Mouse (Mus musculus) myocyte (in vitro differentiated cells): ENCODE measurements around the gene Vdac2.

Experiments
- MAX ChIP-seq: IDR thresholded peaks from one replicate; pipeline ENCODE4 v1.6.1; 2011; ENCODE audit warnings: low read depth, mild to moderate bottlenecking, control low read depth
- MYOD1 ChIP-seq, 3 experiments: IDR thresholded peaks; one replicate each; pipeline ENCODE4 v1.6.1; 2011; ENCODE audit warnings: control low read depth in 2 of 3, low read depth in 2 of 3, mild to moderate bottlenecking in 2 of 3, moderate library complexity in 1 of 3; ENCODE audit not compliant: insufficient read length in 2 of 3, control insufficient read depth in 1 of 3
- MYOG ChIP-seq, 3 experiments: IDR thresholded peaks; one replicate each; pipeline ENCODE4 v1.6.1; 2011; ENCODE audit warnings: control low read depth in 2 of 3, low read depth in 2 of 3, mild to moderate bottlenecking in 2 of 3; ENCODE audit not compliant: insufficient read length in 2 of 3, control insufficient read depth in 1 of 3, insufficient read depth in 1 of 3
- POLR2A ChIP-seq: IDR thresholded peaks from one replicate; pipeline ENCODE4 v1.6.1; 2011; ENCODE audit warnings: low read depth, mild to moderate bottlenecking, control low read depth, moderate library complexity; ENCODE audit not compliant: insufficient read length
- POLR2AphosphoS2 ChIP-seq: IDR thresholded peaks from one replicate; pipeline ENCODE4 v1.6.1; 2011; ENCODE audit warnings: low read depth, control low read depth; ENCODE audit not compliant: insufficient read length
- REST ChIP-seq: IDR thresholded peaks from one replicate; pipeline ENCODE4 v1.6.1; 2011; ENCODE audit warnings: mild to moderate bottlenecking, control low read depth, moderate library complexity; ENCODE audit not compliant: insufficient read depth, insufficient read length
- SRF ChIP-seq: IDR thresholded peaks from one replicate; pipeline ENCODE4 v1.6.1; 2011; ENCODE audit warnings: low read depth; ENCODE audit not compliant: control insufficient read depth, insufficient read length
- TCF12 ChIP-seq: IDR thresholded peaks from one replicate; pipeline ENCODE4 v1.6.1; 2011; ENCODE audit warnings: mild to moderate bottlenecking, control low read depth; ENCODE audit not compliant: poor library complexity, insufficient read depth, severe bottlenecking
- TCF3 ChIP-seq: IDR thresholded peaks from one replicate; pipeline ENCODE4 v1.6.1; 2011; ENCODE audit warnings: low read depth, control low read depth; ENCODE audit not compliant: insufficient read length
- USF1 ChIP-seq: IDR thresholded peaks from one replicate; pipeline ENCODE4 v1.6.1; 2011; ENCODE audit warnings: low read depth, mild to moderate bottlenecking, control low read depth, moderate library complexity

DNA sequence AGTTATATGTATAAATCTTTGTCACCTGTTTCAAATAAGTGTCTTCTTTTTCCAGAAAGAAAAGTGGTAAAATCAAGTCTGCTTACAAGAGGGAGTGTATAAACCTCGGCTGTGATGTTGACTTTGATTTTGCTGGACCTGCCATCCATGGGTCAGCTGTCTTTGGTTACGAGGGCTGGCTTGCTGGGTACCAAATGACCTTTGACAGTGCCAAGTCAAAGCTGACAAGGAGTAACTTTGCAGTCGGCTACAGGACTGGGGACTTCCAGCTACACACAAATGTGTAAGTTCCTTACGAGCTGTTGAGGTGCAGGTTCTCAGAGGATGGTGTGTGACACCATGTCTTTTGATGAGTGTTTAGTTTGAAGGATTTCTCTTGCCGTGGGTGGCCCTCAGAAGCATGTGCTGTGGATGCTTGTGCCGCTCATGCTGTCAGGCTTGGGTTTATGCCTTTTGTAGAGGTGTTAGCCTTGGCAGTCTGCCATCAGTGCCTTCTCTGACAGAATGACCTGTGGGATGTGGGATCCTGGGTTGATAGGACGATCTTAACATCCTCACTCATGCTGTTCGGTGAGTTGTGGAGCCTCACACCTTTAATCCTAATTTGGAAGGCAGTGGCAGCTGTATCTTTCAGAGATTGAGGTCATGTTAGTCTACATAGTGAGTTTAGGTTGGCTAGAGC lies 13.4 kb downstream of the Vdac2 start:
- TF ChIP-seq POLR2A (peak; percentile 15), USF1 (no peak), POLR2AphosphoS2 (no peak), TCF12 (no peak), MAX (no peak), MYOG (IDR thresholded peaks at IDR 0.05; ENCODE audit: control insufficient read depth in 1 of 3, insufficient read depth in 1 of 3, insufficient read length in 2 of 3, low read depth in 2 of 3) (no peak), REST (no peak), TCF3 (no peak), MYOD1 (IDR thresholded peaks at IDR 0.05; ENCODE audit: control insufficient read depth in 1 of 3, insufficient read length in 2 of 3, low read depth in 2 of 3) (no peak), SRF (no peak)
